Mouse (Mus musculus) embryo, embryonic 10.5 days (tissue): ENCODE data around the gene Myo1f.
"Not testable (repeated sequence)": the region's sequence is repeated elsewhere in the genome, so short reads cannot be mapped to it uniquely, and the experiment has no call there.

Experiments
- DNase-seq: peaks from one replicate; pipeline ENCODE4 v3.0.0-alpha.2; 2015; ENCODE audit warnings: low spot score

Myo1f gene

GRCm38 (mm10) chr17:33584061-33584460 is 28.6 kb downstream of the Myo1f start:
- DNase-seq, result no peak

- no peak for DNase-seq
These were observed 30.5 kb downstream of the Myo1f start for GRCm38 (mm10) chr17:33586011-33586410.

GRCm38 (mm10) chr17:33597271-33597670 is 41.8 kb downstream of the Myo1f start:
- DNase-seq, result no peak

- no peak for DNase-seq
These were observed 43.0 kb downstream of the Myo1f start for GRCm38 (mm10) chr17:33598506-33598905.

GRCm38 (mm10) chr17:33599836-33600475 is 44.4 kb downstream of the Myo1f start:
- no peak for DNase-seq

GRCm38 (mm10) chr17:33600831-33601230 is 45.3 kb downstream of the Myo1f start:
- DNase-seq, result no peak

GRCm38 (mm10) chr17:33601947-33602346 is 46.4 kb downstream of the Myo1f start:
- no peak for DNase-seq

GRCm38 (mm10) chr17:33607273-33607672 is 51.8 kb downstream of the Myo1f start:
- DNase-seq, result no peak

- no peak for DNase-seq
These were observed 55.0 kb downstream of the Myo1f start for GRCm38 (mm10) chr17:33610548-33610947.

- DNase-seq, result not testable (repeated sequence)
These were observed 58.2 kb downstream of the Myo1f start for GRCm38 (mm10) chr17:33613726-33614125.

GRCm38 (mm10) chr17:33627281-33627680 is 71.8 kb downstream of the Myo1f start:
- no peak for DNase-seq

- DNase-seq, result peak; percentile 98
These were observed 73.3 kb downstream of the Myo1f start, which contains the start of gene Zfp414 for GRCm38 (mm10) chr17:33628621-33629486. TSS of gene Zfp414 (plus strand) at chr17:33629090.

GRCm38 (mm10) chr17:33629487-33630125 is 74.1 kb downstream of the Myo1f start:
- DNase-seq, result no peak

- DNase-seq, result no peak
These were observed 74.8 kb downstream of the Myo1f start for GRCm38 (mm10) chr17:33630171-33630895.

GRCm38 (mm10) chr17:33631236-33631635 is 75.7 kb downstream of the Myo1f start:
- DNase-seq, result no peak

GRCm38 (mm10) chr17:33631796-33632195 is 76.3 kb downstream of the Myo1f start:
- no peak for DNase-seq

- DNase-seq, result no peak
These were observed 81.5 kb downstream of the Myo1f start for GRCm38 (mm10) chr17:33637038-33637437.

GRCm38 (mm10) chr17:33637516-33638276 is 82.2 kb downstream of the Myo1f start, which contains the start of gene Pram1:
TSS of gene Pram1 (plus strand) at chr17:33638056.
- no peak for DNase-seq

- no peak for DNase-seq
These were observed 84.2 kb downstream of the Myo1f start for GRCm38 (mm10) chr17:33639743-33640142.

- no peak for DNase-seq
These were observed 88.6 kb downstream of the Myo1f start for GRCm38 (mm10) chr17:33644068-33644467.

GRCm38 (mm10) chr17:33645073-33645472 is 89.6 kb downstream of the Myo1f start:
- no peak for DNase-seq
